Mouse (Mus musculus) embryonic fibroblast, embryonic 13.5 days (primary cell): ENCODE data around the gene Scgb1b30.
"Not testable (repeated sequence)": the region's sequence is repeated elsewhere in the genome, so short reads cannot be mapped to it uniquely, and the experiment has no call there.

ENCODE experiments used
- CTCF ChIP-seq: IDR thresholded peaks from 2 replicates; pipeline ENCODE4 v1.5.1; 2011; ENCODE audit warnings: mild to moderate bottlenecking, control low read depth, low read length, moderate library complexity, borderline replicate concordance; ENCODE audit not compliant: insufficient read depth
- POLR2A ChIP-seq: IDR thresholded peaks from 2 replicates; pipeline ENCODE4 v1.6.1; 2011; ENCODE audit warnings: low read depth, mild to moderate bottlenecking, control low read depth, low read length, moderate library complexity

GRCm38 (mm10) chr7:34120636-34121035 is 25.4 kb downstream of the Scgb1b30 start:
- not testable (repeated sequence) for TF ChIP-seq POLR2A, CTCF
